Mouse (Mus musculus) neural tube, embryonic 13.5 days (tissue): ENCODE results near the gene Gtf3c4. TPM values are rescaled to one million over a fixed set of nuclear protein-coding genes. Genes with fewer than 3 reads are reported as not detected.

Experiments
- polyA plus RNA-seq: library from polyadenylated mRNA; unstranded; fragments of >200 nt; fragmentation: Nextera tagmentation; extraction: Ambion mirVana; gene quantifications from 2 replicates; pipeline ENCODE4 v1.2.1, GENCODE M21; 2015

Gene Gtf3c4
- polyA plus RNA-seq, 1 experiment from 2014 or later: 16.9 TPM

Other genes starting within 250 kb of the Gtf3c4 start
- gene Gfi1b, start 218.4 kb downstream of the Gtf3c4 start, polyA plus RNA-seq: 0.17 and 0.45 TPM in 2 replicates
- gene Tsc1, start 199.1 kb downstream of the Gtf3c4 start, polyA plus RNA-seq: 30.2 and 36.8 TPM in 2 replicates
- 0.64 and 0.85 TPM in 2 replicates for gene Spaca9, start 140.6 kb downstream of the Gtf3c4 start, polyA plus RNA-seq
- 0.50 and 0.73 TPM in 2 replicates for gene Ak8, start 140.2 kb downstream of the Gtf3c4 start, polyA plus RNA-seq
- gene Ddx31, start within 50 bp of the Gtf3c4 start, polyA plus RNA-seq: 10.3 and 10.5 TPM in 2 replicates
- 7.5 and 8.3 TPM in 2 replicates for gene Barhl1, start 76.3 kb upstream of the Gtf3c4 start, polyA plus RNA-seq
- gene Cfap77, start 214.7 kb upstream of the Gtf3c4 start, polyA plus RNA-seq: not detected in 2 replicates
- 8.3 and 9.4 TPM in 2 replicates for gene Ttf1, start 219.9 kb upstream of the Gtf3c4 start, polyA plus RNA-seq